22 mouse cellular contexts compared by ENCODE assay signal in genomic region chr17:10374316-10374715, GRCm38 (mm10). TPM values are rescaled to one million over a fixed set of nuclear protein-coding genes. Genes with fewer than 3 reads are reported as not detected.
DNase-seq lines count a peak whose midpoint lies in the region; ATAC-seq and TF ChIP-seq lines count a peak whose summit lies in the region.
"Had no signal": no experiment of that assay in that cellular context is flagged by ENCODE, and none has a peak within 500 bp of the region (broad histone marks: within the 10 kb centered on the region; RNA-seq: fewer than 3 reads in every experiment).

No protein-coding gene starts in this region.

- no peak for TF ChIP-seq CTCF in E14TG2a.4 (conservative IDR thresholded peaks at IDR 0.05; ENCODE audit: low read length)

- ATAC-seq in heart, embryonic 15.5 days (replicated peaks; ENCODE audit: insufficient number of reproducible peaks, insufficient read depth, low FRiP score, low read depth) = no peak
- ATAC-seq: forebrain, postnatal 0 days; intestine, embryonic 16.5 days; liver, postnatal 0 days had no signal

- no peak overlapping the region for H3K4me3 ChIP-seq in heart, embryonic 15.5 days
- peak overlapping the region; percentile 29; the same call in 1 of the 2 replicates for H3K4me3 ChIP-seq in E14TG2a.4 (replicated peaks; ENCODE audit: low read length)
- no peak overlapping the region for H3K4me3 ChIP-seq in embryonic facial prominence, embryonic 10.5 days
- H3K4me3 ChIP-seq: embryonic facial prominence, embryonic 15.5 days; gastrocnemius, adult 2 months; heart, adult 2 months; limb, embryonic 15.5 days; midbrain, embryonic 12.5 days had no signal

- H3K27ac ChIP-seq in heart, embryonic 15.5 days = peak overlapping the region; percentile 69
- peak overlapping the region; percentile 27 for H3K27ac ChIP-seq in embryonic facial prominence, embryonic 10.5 days (replicated peaks)
- H3K27ac ChIP-seq: embryonic facial prominence, embryonic 15.5 days; gastrocnemius, adult 2 months; heart, adult 2 months; limb, embryonic 15.5 days; midbrain, embryonic 12.5 days had no signal

- no peaks in the 10 kb centered on the region for H3K9me3 ChIP-seq in heart, embryonic 15.5 days (replicated peaks)
- peaks cover 36% of the 10 kb centered on the region for H3K9me3 ChIP-seq in E14TG2a.4 (ENCODE audit: low read length)
- H3K9me3 ChIP-seq in embryonic facial prominence, embryonic 10.5 days = no peaks in the 10 kb centered on the region
- H3K9me3 ChIP-seq: embryonic facial prominence, embryonic 15.5 days; limb, embryonic 15.5 days; midbrain, embryonic 12.5 days had no signal

- H3K4me2 ChIP-seq in heart, embryonic 15.5 days = no peak overlapping the region
- H3K4me2 ChIP-seq: embryonic facial prominence, embryonic 15.5 days; limb, embryonic 15.5 days; midbrain, embryonic 12.5 days had no signal

- no peaks in the 10 kb centered on the region for H3K27me3 ChIP-seq in heart, embryonic 15.5 days
- no peaks in the 10 kb centered on the region for H3K27me3 ChIP-seq in E14TG2a.4 (ENCODE audit: insufficient read depth, low read length)
- H3K27me3 ChIP-seq in embryonic facial prominence, embryonic 10.5 days (replicated peaks; ENCODE audit: low read depth, poor library complexity, severe bottlenecking) = no peaks in the 10 kb centered on the region
- H3K27me3 ChIP-seq: embryonic facial prominence, embryonic 15.5 days; limb, embryonic 15.5 days; midbrain, embryonic 12.5 days had no signal

- no peaks in the 10 kb centered on the region for H3K36me3 ChIP-seq in heart, embryonic 15.5 days
- H3K36me3 ChIP-seq in E14TG2a.4 (ENCODE audit: insufficient read depth, low read length) = peaks cover 5% of the 10 kb centered on the region
- no peaks in the 10 kb centered on the region for H3K36me3 ChIP-seq in embryonic facial prominence, embryonic 10.5 days (replicated peaks)
- H3K36me3 ChIP-seq: embryonic facial prominence, embryonic 15.5 days; limb, embryonic 15.5 days; midbrain, embryonic 12.5 days had no signal

- WGBS in heart, embryonic 15.5 days = 39% methylated on average over 7 of the region's 7 CpGs
- WGBS in embryonic facial prominence, embryonic 10.5 days = 35% methylated on average over 7 of the region's 7 CpGs

- intact Hi-C loops in heart, postnatal 36 days (cut with DNase I) = loop anchor here (5.0 kb wide), 3 partner anchors 37 to 282 kb away; no protein-coding TSS in a partner anchor

- peak; percentile 55 for DNase-seq in embryo, embryonic 10 days (ENCODE audit: low spot score)
- no peak for DNase-seq in embryo, embryonic 9.5 days (ENCODE audit: extremely low spot score)
- no peak for DNase-seq in heart, postnatal 36 days
- DNase-seq in embryonic facial prominence, embryonic 10.5 days (ENCODE audit: low spot score) = no peak
- DNase-seq in adrenal gland, adult 2 months = no peak
- DNase-seq in kidney, adult 9 months = no peak
- DNase-seq: cerebellum, adult 11-12 months; cerebellum, postnatal 36 days; forebrain, postnatal 0 days; gastrocnemius, adult 2 months; heart, adult 2 months; kidney, postnatal 25 days; layer of hippocampus, adult 9-11 months; liver, postnatal 0 days; right cerebral cortex, postnatal 4 days; thymus, adult 2 months had no signal

- no peak overlapping the region for H3K9ac ChIP-seq in heart, embryonic 15.5 days
- H3K9ac ChIP-seq: embryonic facial prominence, embryonic 15.5 days; forebrain, postnatal 0 days; limb, embryonic 15.5 days; liver, postnatal 0 days; midbrain, embryonic 12.5 days had no signal

- peaks cover 58% of the 10 kb centered on the region for H3K4me1 ChIP-seq in heart, embryonic 15.5 days (replicated peaks)
- H3K4me1 ChIP-seq in E14TG2a.4 (replicated peaks; ENCODE audit: low read depth, low read length) = peaks cover 80% of the 10 kb centered on the region
- peaks cover 38% of the 10 kb centered on the region for H3K4me1 ChIP-seq in embryonic facial prominence, embryonic 10.5 days

RNA-seq across cellular contexts. Expression of gene Qk, which starts 54.7 kb away (rescaled TPM):
- polyA plus RNA-seq in heart, embryonic 15.5 days (2015; fragmentation: Nextera tagmentation; extraction: Ambion mirVana) = 34.3 and 43.3 TPM in 2 replicates
- total RNA-seq in heart, postnatal 36 days (2021) = 100 to 1,000 TPM; 419 to 431 TPM
- 33.3 and 33.5 TPM in 2 replicates for polyA plus RNA-seq in embryonic facial prominence, embryonic 10.5 days (2016; fragmentation: Nextera tagmentation; extraction: Ambion mirVana)
- 100 to 1,000 TPM; 221 to 236 TPM for total RNA-seq in adrenal gland, adult 2 months (2021)
- 61.6 and 97.6 TPM in 2 replicates for polyA plus RNA-seq in adrenal gland, adult 2 months (2012; rRNA removed)
